Mouse (Mus musculus) cerebellum, adult 8-10 months (tissue): ENCODE measurements around the gene Gm49361.

ENCODE experiments used
- DNase-seq: peaks from one replicate; pipeline ENCODE4 v3.0.0; 2022

Gene Gm49361

GRCm38 (mm10) chr14:57729975-57730499, 15.9 kb downstream of the Gm49361 start:
- DNase-seq: no peak

GRCm38 (mm10) chr14:57729364-57729763, 16.5 kb downstream of the Gm49361 start:
- DNase-seq: no peak

- no peak for DNase-seq
These were observed 19.7 kb downstream of the Gm49361 start for GRCm38 (mm10) chr14:57726172-57726571.

GRCm38 (mm10) chr14:57724473-57724872, 21.4 kb downstream of the Gm49361 start:
- DNase-seq: no peak

- DNase-seq: no peak
These were observed 27.7 kb downstream of the Gm49361 start for GRCm38 (mm10) chr14:57718245-57718644.

- DNase-seq: no peak
These were observed 29.2 kb downstream of the Gm49361 start for GRCm38 (mm10) chr14:57716601-57717245.

GRCm38 (mm10) chr14:57712884-57713283, 33.0 kb downstream of the Gm49361 start:
- no peak for DNase-seq

GRCm38 (mm10) chr14:57711059-57711458, 34.8 kb downstream of the Gm49361 start:
- DNase-seq: no peak

- no peak for DNase-seq
These were observed 36.7 kb downstream of the Gm49361 start for GRCm38 (mm10) chr14:57709171-57709570.

GRCm38 (mm10) chr14:57708580-57708979, 37.3 kb downstream of the Gm49361 start:
- no peak for DNase-seq

GRCm38 (mm10) chr14:57707100-57707893, 38.6 kb downstream of the Gm49361 start:
- no peak for DNase-seq

GRCm38 (mm10) chr14:57706760-57707099, 39.2 kb downstream of the Gm49361 start:
- no peak for DNase-seq

- DNase-seq: no peak
These were observed 40.1 kb downstream of the Gm49361 start for GRCm38 (mm10) chr14:57705759-57706158.

GRCm38 (mm10) chr14:57705075-57705474, 40.8 kb downstream of the Gm49361 start:
- DNase-seq: no peak

- no peak for DNase-seq
These were observed 43.9 kb downstream of the Gm49361 start for GRCm38 (mm10) chr14:57701915-57702477.

- no peak for DNase-seq
These were observed 46.4 kb downstream of the Gm49361 start for GRCm38 (mm10) chr14:57699461-57699970.

GRCm38 (mm10) chr14:57699016-57699415, 46.9 kb downstream of the Gm49361 start:
- DNase-seq: no peak

- no peak for DNase-seq
These were observed 49.8 kb downstream of the Gm49361 start for GRCm38 (mm10) chr14:57696066-57696465.

- DNase-seq: no peak
These were observed 50.4 kb downstream of the Gm49361 start for GRCm38 (mm10) chr14:57695550-57695949.

- no peak for DNase-seq
These were observed 51.7 kb downstream of the Gm49361 start for GRCm38 (mm10) chr14:57694246-57694645.

- DNase-seq: no peak
These were observed 53.3 kb downstream of the Gm49361 start for GRCm38 (mm10) chr14:57692517-57693130.

GRCm38 (mm10) chr14:57691316-57691715, 54.6 kb downstream of the Gm49361 start:
- no peak for DNase-seq

- no peak for DNase-seq
These were observed 55.2 kb downstream of the Gm49361 start for GRCm38 (mm10) chr14:57690681-57691080.
